Mouse (Mus musculus) stomach, postnatal 0 days (tissue): ENCODE results near the gene Mall. TPM values are rescaled to one million over a fixed set of nuclear protein-coding genes. Genes with fewer than 3 reads are reported as not detected.
A peak's percentile ranks its signal among the peaks of the same experiment; 100 is the strongest.

ENCODE experiments used
- ATAC-seq: fragments of 200-750 bp; cut with Nextera tagmentation; 2 replicates; pipeline ENCODE4 v1.8.0; 2017; ENCODE audit not compliant: low FRiP score, low TSS enrichment
- DNase-seq: peaks from one replicate; pipeline ENCODE4 v3.0.0-alpha.2; 2016; ENCODE audit warnings: low spot score
- H3K27ac ChIP-seq: fragments of 300-500 bp; sonication (generic); replicated peaks from 2 replicates; pipeline ENCODE4 v1.5.1; 2014; ENCODE audit warnings: mild to moderate bottlenecking, control low read depth
- H3K27me3 ChIP-seq: fragments of 300-500 bp; sonication (generic); 2 replicates; pipeline ENCODE4 v1.6.1; 2014; ENCODE audit warnings: low read length; ENCODE audit not compliant: control insufficient read depth, insufficient read depth
- H3K36me3 ChIP-seq: fragments of 300-500 bp; sonication (generic); 2 replicates; pipeline ENCODE4 v1.6.1; 2014; ENCODE audit warnings: low read length, mixed read lengths; ENCODE audit not compliant: control insufficient read depth, insufficient read depth
- H3K4me1 ChIP-seq: fragments of 300-500 bp; sonication (generic); replicated peaks from 2 replicates; pipeline ENCODE4 v1.6.1; 2014; ENCODE audit warnings: antibody characterized with exemption; ENCODE audit not compliant: control insufficient read depth, insufficient read depth
- H3K4me2 ChIP-seq: fragments of 300-500 bp; sonication (generic); replicated peaks from 2 replicates; pipeline ENCODE4 v1.6.1; 2014; ENCODE audit warnings: low read depth, mild to moderate bottlenecking, control low read depth, moderate library complexity
- H3K4me3 ChIP-seq: fragments of 300-500 bp; sonication (generic); 2 replicates; pipeline ENCODE4 v1.5.1; 2014; ENCODE audit warnings: low read depth, low read length, control low read depth
- H3K9ac ChIP-seq: fragments of 300-500 bp; sonication (generic); 2 replicates; pipeline ENCODE4 v1.6.1; 2014; ENCODE audit warnings: mild to moderate bottlenecking, low read length, control low read depth, mixed read lengths
- H3K9me3 ChIP-seq: fragments of 300-500 bp; sonication (generic); 2 replicates; pipeline ENCODE4 v1.6.1; 2016; ENCODE audit warnings: low read length; ENCODE audit not compliant: control insufficient read depth
- CTCF ChIP-seq: IDR thresholded peaks from 2 replicates; pipeline ENCODE4 v1.5.1; 2016; ENCODE audit warnings: antibody characterized with exemption, low read depth, mild to moderate bottlenecking, moderate library complexity
- EP300 ChIP-seq: optimal IDR thresholded peaks from 2 replicates; pipeline ENCODE3; 2016; ENCODE audit warnings: antibody characterized with exemption
- WGBS: fragments of 180-500 bp; shearing (Covaris S2); extraction: QIAGEN DNeasy Blood & Tissue Kit; methylation state at CpG from one replicate; pipeline ENCODE4 v1.1.7; 2014; 5-methylcytosine and 5-hydroxymethylcytosine counted together
- polyA plus RNA-seq: library from polyadenylated mRNA; unstranded; fragments of >200 nt; fragmentation: Nextera tagmentation; extraction: Ambion mirVana; gene quantifications from 2 replicates; pipeline ENCODE4 v1.2.1, GENCODE M21; 2015

Gene Mall
- polyA plus RNA-seq = 49.8 and 57.5 TPM in 2 replicates

- no peaks in the 10 kb centered on the region; the same call in 1 of the 2 replicates for H3K4me1 ChIP-seq
- peak within 1 kb of the TSS; percentile 51 for H3K4me2 ChIP-seq
- TF ChIP-seq CTCF = no peak
- no peak for TF ChIP-seq EP300
- 5% methylated on average over 26 of the region's 26 CpGs for WGBS
- H3K9ac ChIP-seq = peak within 1 kb of the TSS; percentile 5
- no peaks in the 10 kb centered on the region for H3K9me3 ChIP-seq
- peak; percentile 34 for ATAC-seq
- H3K4me3 ChIP-seq = peak within 1 kb of the TSS; percentile 31
- peak; percentile 54 for DNase-seq
- H3K27ac ChIP-seq = peak within 1 kb of the TSS; percentile 85
- no peaks in the 10 kb centered on the region for H3K36me3 ChIP-seq
- H3K27me3 ChIP-seq = no peaks in the 10 kb centered on the region
Measured at GRCm38 (mm10) chr2:127729671-127730070, at the start of gene Mall. Gene Mall (minus strand): TSS chr2:127729932.

GRCm38 (mm10) chr2:127778451-127778850 is 48.7 kb upstream of the Mall start:
- Histone ChIP-seq H3K4me3 (no peak overlapping the region), H3K9ac (no peak overlapping the region), H3K4me2 (no peak overlapping the region), H3K4me1 (no peaks in the 10 kb centered on the region), H3K27me3 (no peaks in the 10 kb centered on the region), H3K9me3 (no peaks in the 10 kb centered on the region), H3K36me3 (peaks cover 3% of the 10 kb centered on the region; the same call in 1 of the 2 replicates), H3K27ac (no peak overlapping the region)
- DNase-seq (no peak), ATAC-seq (no peak)
- 86% methylated on average over 5 of the region's 5 CpGs for WGBS
- TF ChIP-seq CTCF (no peak), EP300 (no peak)

GRCm38 (mm10) chr2:127775013-127775412 is 45.3 kb upstream of the Mall start:
- no peak for ATAC-seq

GRCm38 (mm10) chr2:127774578-127774941 is 44.8 kb upstream of the Mall start:
- H3K4me2 ChIP-seq = no peak overlapping the region
- 46% methylated on average over 1 of the region's 1 CpGs for WGBS
- no peaks in the 10 kb centered on the region for H3K9me3 ChIP-seq
- no peak overlapping the region for H3K4me3 ChIP-seq
- DNase-seq = no peak
- H3K27me3 ChIP-seq = no peaks in the 10 kb centered on the region
- no peak for ATAC-seq
- no peaks in the 10 kb centered on the region for H3K4me1 ChIP-seq
- H3K36me3 ChIP-seq = peaks cover 3% of the 10 kb centered on the region; the same call in 1 of the 2 replicates
- no peak overlapping the region for H3K9ac ChIP-seq
- no peak for TF ChIP-seq CTCF
- TF ChIP-seq EP300 = no peak
- no peak overlapping the region for H3K27ac ChIP-seq

More at GRCm38 (mm10) chr2:127775013-127775412, 45.3 kb upstream of the Mall start:
- DNase-seq = no peak
- H3K27me3 ChIP-seq = no peaks in the 10 kb centered on the region
- H3K9ac ChIP-seq = no peak overlapping the region
- no peaks in the 10 kb centered on the region for H3K4me1 ChIP-seq
- peaks cover 3% of the 10 kb centered on the region; the same call in 1 of the 2 replicates for H3K36me3 ChIP-seq
- no peaks in the 10 kb centered on the region for H3K9me3 ChIP-seq
- H3K27ac ChIP-seq = no peak overlapping the region
- H3K4me3 ChIP-seq = no peak overlapping the region
- WGBS = 73% methylated on average over 3 of the region's 3 CpGs
- H3K4me2 ChIP-seq = no peak overlapping the region
- no peak for TF ChIP-seq EP300
- no peak for TF ChIP-seq CTCF

GRCm38 (mm10) chr2:127773938-127774577 is 44.3 kb upstream of the Mall start:
- H3K27ac ChIP-seq = no peak overlapping the region
- peaks cover 3% of the 10 kb centered on the region; the same call in 1 of the 2 replicates for H3K36me3 ChIP-seq
- H3K4me3 ChIP-seq = no peak overlapping the region
- H3K27me3 ChIP-seq = no peaks in the 10 kb centered on the region
- no peak overlapping the region for H3K4me2 ChIP-seq
- WGBS = 69% methylated on average over 15 of the region's 15 CpGs
- ATAC-seq (no peak), DNase-seq (no peak)
- H3K9me3 ChIP-seq = no peaks in the 10 kb centered on the region
- H3K4me1 ChIP-seq = no peaks in the 10 kb centered on the region
- TF ChIP-seq EP300 = no peak
- TF ChIP-seq CTCF = no peak
- no peak overlapping the region for H3K9ac ChIP-seq

- ATAC-seq (no peak), DNase-seq (no peak)
- Histone ChIP-seq H3K9ac (no peak overlapping the region), H3K4me2 (no peak overlapping the region), H3K36me3 (no peaks in the 10 kb centered on the region; the same call in 1 of the 2 replicates), H3K4me1 (no peaks in the 10 kb centered on the region), H3K27ac (no peak overlapping the region), H3K9me3 (no peaks in the 10 kb centered on the region), H3K4me3 (no peak overlapping the region), H3K27me3 (no peaks in the 10 kb centered on the region)
- TF ChIP-seq CTCF (no peak), EP300 (no peak)
- 79% methylated on average over 5 of the region's 5 CpGs for WGBS
Measured at GRCm38 (mm10) chr2:127761587-127761986, 31.9 kb upstream of the Mall start.
